Mouse (Mus musculus) midbrain, embryonic 13.5 days (tissue): ENCODE results near the gene Ehd4. TPM values are rescaled to one million over a fixed set of nuclear protein-coding genes. Genes with fewer than 3 reads are reported as not detected.

Experiments used
- ATAC-seq: fragments of 200-750 bp; cut with Nextera tagmentation; 2 replicates; pipeline ENCODE4 v1.8.0; 2017; ENCODE audit warnings: mild to moderate bottlenecking, moderate TSS enrichment, moderate library complexity
- H3K27ac ChIP-seq: fragments of 300-500 bp; sonication (generic); 2 replicates; pipeline ENCODE4 v1.5.1; 2015; ENCODE audit warnings: inconsistent platforms, mild to moderate bottlenecking, moderate library complexity
- H3K27me3 ChIP-seq: fragments of 300-500 bp; sonication (generic); 2 replicates; pipeline ENCODE4 v1.6.1; 2015; ENCODE audit warnings: mild to moderate bottlenecking, inconsistent platforms
- H3K36me3 ChIP-seq: fragments of 300-500 bp; sonication (generic); 2 replicates; pipeline ENCODE4 v1.6.1; 2015; ENCODE audit warnings: mild to moderate bottlenecking, inconsistent platforms
- H3K4me1 ChIP-seq: fragments of 300-500 bp; sonication (generic); replicated peaks from 2 replicates; pipeline ENCODE4 v1.6.1; 2015; ENCODE audit warnings: inconsistent platforms
- H3K4me2 ChIP-seq: fragments of 300-500 bp; sonication (generic); replicated peaks from 2 replicates; pipeline ENCODE4 v1.6.1; 2015; ENCODE audit warnings: moderate library complexity, mild to moderate bottlenecking, inconsistent platforms
- H3K4me3 ChIP-seq: fragments of 300-500 bp; sonication (generic); replicated peaks from 2 replicates; pipeline ENCODE4 v1.5.1; 2015; ENCODE audit warnings: mild to moderate bottlenecking, inconsistent platforms
- H3K9ac ChIP-seq: fragments of 300-500 bp; sonication (generic); replicated peaks from 2 replicates; pipeline ENCODE4 v1.6.1; 2015; ENCODE audit warnings: mild to moderate bottlenecking, inconsistent platforms
- H3K9me3 ChIP-seq: fragments of 300-500 bp; sonication (generic); 2 replicates; pipeline ENCODE4 v1.6.1; 2016; ENCODE audit warnings: mild to moderate bottlenecking, inconsistent platforms
- WGBS: fragments of 180-500 bp; shearing (Covaris S2); methylation state at CpG from one replicate; pipeline ENCODE4 v1.1.7; 2015; 5-methylcytosine and 5-hydroxymethylcytosine counted together
- polyA plus RNA-seq: library from polyadenylated mRNA; unstranded; fragments of >200 nt; fragmentation: Nextera tagmentation; extraction: Ambion mirVana; gene quantifications from 2 replicates; pipeline ENCODE4 v1.2.1, GENCODE M21; 2015

The Ehd4 gene
- polyA plus RNA-seq, 1 experiment from 2014 or later, result 14.1 TPM

- no peaks in the 10 kb centered on the region for H3K36me3 ChIP-seq
- H3K9ac ChIP-seq, result no peak overlapping the region
- no peak overlapping the region for H3K4me2 ChIP-seq
- ATAC-seq, result no peak
- WGBS, result 96% methylated on average over 6 of the region's 6 CpGs
- no peaks in the 10 kb centered on the region for H3K4me1 ChIP-seq
- no peaks in the 10 kb centered on the region for H3K9me3 ChIP-seq
- no peaks in the 10 kb centered on the region for H3K27me3 ChIP-seq
- H3K4me3 ChIP-seq, result no peak overlapping the region
- H3K27ac ChIP-seq, result no peak overlapping the region
These were observed 31.4 kb downstream of the Ehd4 start for GRCm38 (mm10) chr2:120122983-120123382.

GRCm38 (mm10) chr2:120117346-120117745 lies 37.1 kb downstream of the Ehd4 start:
- Histone ChIP-seq H3K4me3 (no peak overlapping the region), H3K9me3 (no peaks in the 10 kb centered on the region), H3K4me1 (no peaks in the 10 kb centered on the region), H3K27me3 (no peaks in the 10 kb centered on the region), H3K4me2 (no peak overlapping the region), H3K9ac (no peak overlapping the region), H3K36me3 (no peaks in the 10 kb centered on the region), H3K27ac (no peak overlapping the region)
- WGBS, result 93% methylated on average over 6 of the region's 6 CpGs
- no peak for ATAC-seq

GRCm38 (mm10) chr2:120116362-120116761 lies 38.0 kb downstream of the Ehd4 start:
- H3K27ac ChIP-seq, result no peak overlapping the region
- H3K9ac ChIP-seq, result no peak overlapping the region
- ATAC-seq, result no peak
- H3K27me3 ChIP-seq, result no peaks in the 10 kb centered on the region
- H3K4me2 ChIP-seq, result no peak overlapping the region
- WGBS, result 88% methylated on average over 1 of the region's 1 CpGs
- H3K36me3 ChIP-seq, result no peaks in the 10 kb centered on the region
- H3K9me3 ChIP-seq, result no peaks in the 10 kb centered on the region
- H3K4me3 ChIP-seq, result no peak overlapping the region
- H3K4me1 ChIP-seq, result no peaks in the 10 kb centered on the region

- Histone ChIP-seq H3K27ac (no peak overlapping the region), H3K36me3 (no peaks in the 10 kb centered on the region), H3K27me3 (no peaks in the 10 kb centered on the region), H3K4me1 (no peaks in the 10 kb centered on the region), H3K9me3 (no peaks in the 10 kb centered on the region), H3K4me2 (no peak overlapping the region), H3K9ac (no peak overlapping the region), H3K4me3 (no peak overlapping the region)
- 79% methylated on average over 4 of the region's 4 CpGs for WGBS
- ATAC-seq, result no peak
These were observed 39.4 kb downstream of the Ehd4 start for GRCm38 (mm10) chr2:120114977-120115376.

- no peak overlapping the region for H3K27ac ChIP-seq
- no peaks in the 10 kb centered on the region for H3K27me3 ChIP-seq
- no peaks in the 10 kb centered on the region for H3K9me3 ChIP-seq
- no peak overlapping the region for H3K9ac ChIP-seq
- no peak overlapping the region for H3K4me2 ChIP-seq
- no peak overlapping the region for H3K4me3 ChIP-seq
- 91% methylated on average over 3 of the region's 3 CpGs for whole genome bisulfite sequencing
- H3K36me3 ChIP-seq, result no peaks in the 10 kb centered on the region
- no peaks in the 10 kb centered on the region for H3K4me1 ChIP-seq
- no peak for ATAC-seq
These were observed 40.4 kb downstream of the Ehd4 start for GRCm38 (mm10) chr2:120113963-120114362.

GRCm38 (mm10) chr2:120113476-120113875 lies 40.9 kb downstream of the Ehd4 start:
- Histone ChIP-seq H3K4me1 (no peaks in the 10 kb centered on the region), H3K9ac (no peak overlapping the region), H3K27ac (no peak overlapping the region), H3K9me3 (no peaks in the 10 kb centered on the region), H3K36me3 (no peaks in the 10 kb centered on the region), H3K4me2 (no peak overlapping the region), H3K27me3 (no peaks in the 10 kb centered on the region), H3K4me3 (no peak overlapping the region)
- no peak for ATAC-seq
- 93% methylated on average over 6 of the region's 6 CpGs for WGBS

GRCm38 (mm10) chr2:120111596-120111995 lies 42.8 kb downstream of the Ehd4 start:
- WGBS, result 77% methylated on average over 4 of the region's 4 CpGs
- no peaks in the 10 kb centered on the region for H3K27me3 ChIP-seq
- H3K9me3 ChIP-seq, result no peaks in the 10 kb centered on the region
- H3K4me3 ChIP-seq, result no peak overlapping the region
- ATAC-seq, result no peak
- no peak overlapping the region for H3K9ac ChIP-seq
- no peaks in the 10 kb centered on the region for H3K4me1 ChIP-seq
- no peaks in the 10 kb centered on the region for H3K36me3 ChIP-seq
- H3K4me2 ChIP-seq, result no peak overlapping the region
- no peak overlapping the region for H3K27ac ChIP-seq

GRCm38 (mm10) chr2:120111172-120111571 lies 43.2 kb downstream of the Ehd4 start:
- WGBS, result 76% methylated on average over 3 of the region's 3 CpGs
- H3K27ac ChIP-seq, result no peak overlapping the region

GRCm38 (mm10) chr2:120108077-120108476 lies 46.3 kb downstream of the Ehd4 start:
- Histone ChIP-seq H3K27me3 (no peaks in the 10 kb centered on the region), H3K9me3 (no peaks in the 10 kb centered on the region), H3K9ac (no peak overlapping the region), H3K4me3 (no peak overlapping the region), H3K36me3 (no peaks in the 10 kb centered on the region), H3K27ac (no peak overlapping the region), H3K4me1 (no peaks in the 10 kb centered on the region), H3K4me2 (no peak overlapping the region)
- WGBS, result 90% methylated on average over 4 of the region's 4 CpGs
- no peak for ATAC-seq

More at GRCm38 (mm10) chr2:120111172-120111571, 43.2 kb downstream of the Ehd4 start:
- no peak overlapping the region for H3K4me3 ChIP-seq
- H3K36me3 ChIP-seq, result no peaks in the 10 kb centered on the region
- H3K27me3 ChIP-seq, result no peaks in the 10 kb centered on the region
- no peak overlapping the region for H3K4me2 ChIP-seq
- H3K4me1 ChIP-seq, result no peaks in the 10 kb centered on the region
- H3K9me3 ChIP-seq, result no peaks in the 10 kb centered on the region
- no peak for ATAC-seq
- no peak overlapping the region for H3K9ac ChIP-seq

- Histone ChIP-seq H3K36me3 (no peaks in the 10 kb centered on the region), H3K27ac (no peak overlapping the region), H3K4me1 (no peaks in the 10 kb centered on the region), H3K4me2 (no peak overlapping the region), H3K4me3 (no peak overlapping the region), H3K9ac (no peak overlapping the region), H3K9me3 (no peaks in the 10 kb centered on the region), H3K27me3 (no peaks in the 10 kb centered on the region)
- 88% methylated on average over 2 of the region's 2 CpGs for WGBS
- ATAC-seq, result no peak
These were observed 47.0 kb downstream of the Ehd4 start for GRCm38 (mm10) chr2:120107446-120107845.

GRCm38 (mm10) chr2:120106397-120106973 lies 47.9 kb downstream of the Ehd4 start:
- Histone ChIP-seq H3K9me3 (no peaks in the 10 kb centered on the region), H3K36me3 (no peaks in the 10 kb centered on the region)
- 86% methylated on average over 8 of the region's 8 CpGs for WGBS

GRCm38 (mm10) chr2:120105861-120106260 lies 48.5 kb downstream of the Ehd4 start:
- Histone ChIP-seq H3K9ac (no peak overlapping the region), H3K36me3 (no peaks in the 10 kb centered on the region), H3K27ac (no peak overlapping the region), H3K27me3 (no peaks in the 10 kb centered on the region), H3K4me2 (no peak overlapping the region), H3K9me3 (no peaks in the 10 kb centered on the region), H3K4me1 (no peaks in the 10 kb centered on the region), H3K4me3 (no peak overlapping the region)
- no peak for ATAC-seq
- WGBS, result 78% methylated on average over 3 of the region's 3 CpGs

More at GRCm38 (mm10) chr2:120106397-120106973, 47.9 kb downstream of the Ehd4 start:
- Histone ChIP-seq H3K4me3 (no peak overlapping the region), H3K27me3 (no peaks in the 10 kb centered on the region), H3K4me2 (no peak overlapping the region), H3K27ac (no peak overlapping the region), H3K9ac (no peak overlapping the region), H3K4me1 (no peaks in the 10 kb centered on the region)
- no peak for ATAC-seq

- Histone ChIP-seq H3K36me3 (no peaks in the 10 kb centered on the region), H3K9me3 (no peaks in the 10 kb centered on the region), H3K4me3 (no peak overlapping the region), H3K4me1 (no peaks in the 10 kb centered on the region), H3K27ac (no peak overlapping the region), H3K9ac (no peak overlapping the region), H3K4me2 (no peak overlapping the region), H3K27me3 (no peaks in the 10 kb centered on the region)
- WGBS, result 67% methylated on average over 6 of the region's 6 CpGs
- ATAC-seq, result no peak
These were observed 51.5 kb downstream of the Ehd4 start for GRCm38 (mm10) chr2:120102881-120103280.
